Mouse (Mus musculus): ENCODE results near the gene Vnn1. TPM values are rescaled to one million over a fixed set of nuclear protein-coding genes. Genes with fewer than 3 reads are reported as not detected.

The Vnn1 gene
- polyA plus RNA-seq, 1 experiment from 2014 or later, result 0.11 TPM

- Histone ChIP-seq H3K27me3 (replicated peaks; ENCODE audit: control insufficient read depth, insufficient read depth, low read length) (no peaks in the 10 kb centered on the region), H3K4me1 (replicated peaks; ENCODE audit: control insufficient read depth, insufficient read depth, low read length) (no peaks in the 10 kb centered on the region; the same call in 1 of the 2 replicates), H3K4me3 (replicated peaks; ENCODE audit: low read length) (no peak overlapping the region), H3K4me2 (ENCODE audit: low read length) (no peak overlapping the region), H3K9ac (replicated peaks; ENCODE audit: low read depth, low read length) (no peak overlapping the region), H3K36me3 (ENCODE audit: control insufficient read depth, insufficient read depth) (no peaks in the 10 kb centered on the region), H3K9me3 (ENCODE audit: control insufficient read depth, low read length) (no peaks in the 10 kb centered on the region), H3K27ac (ENCODE audit: low read length) (no peak overlapping the region)
- peak; percentile 78 for ATAC-seq
- WGBS, result 13% methylated on average over 3 of the region's 3 CpGs
Measured at GRCm38 (mm10) chr10:23901119-23901518, 6.6 kb downstream of the Vnn1 start.

DNA sequence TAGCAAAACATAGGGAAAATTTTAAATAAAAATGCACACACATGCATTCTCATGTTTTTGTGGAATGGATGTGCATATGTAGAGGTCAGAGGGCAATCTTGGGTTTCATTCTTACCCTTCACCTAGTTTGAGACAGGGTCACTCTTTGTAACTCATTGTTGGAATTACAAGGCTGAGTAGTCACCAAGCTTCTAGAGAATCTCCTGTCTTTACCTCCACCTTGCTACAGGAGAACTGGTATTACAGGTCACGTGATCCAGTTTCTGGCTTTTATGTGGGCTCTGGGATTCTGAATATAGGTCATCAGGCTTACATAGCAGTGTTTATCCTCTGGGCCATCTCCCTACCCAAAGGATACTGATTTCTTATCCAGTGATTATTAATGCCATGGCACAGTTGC lies 11.2 kb downstream of the Vnn1 start:
- no peak overlapping the region for H3K9ac ChIP-seq (replicated peaks; ENCODE audit: low read depth, low read length)
- no peak overlapping the region for H3K27ac ChIP-seq (ENCODE audit: low read length)
- no peaks in the 10 kb centered on the region for H3K27me3 ChIP-seq (replicated peaks; ENCODE audit: control insufficient read depth, insufficient read depth, low read length)
- no peak for ATAC-seq
- 97% methylated on average over 1 of the region's 1 CpGs for WGBS
- no peak overlapping the region for H3K4me3 ChIP-seq (replicated peaks; ENCODE audit: low read length)
- H3K9me3 ChIP-seq (ENCODE audit: control insufficient read depth, low read length), result no peaks in the 10 kb centered on the region
- no peaks in the 10 kb centered on the region; the same call in 1 of the 2 replicates for H3K4me1 ChIP-seq (replicated peaks; ENCODE audit: control insufficient read depth, insufficient read depth, low read length)
- H3K36me3 ChIP-seq (ENCODE audit: control insufficient read depth, insufficient read depth), result no peaks in the 10 kb centered on the region
- no peak overlapping the region for H3K4me2 ChIP-seq (ENCODE audit: low read length)

- no peaks in the 10 kb centered on the region for H3K36me3 ChIP-seq (ENCODE audit: control insufficient read depth, insufficient read depth)
- H3K4me3 ChIP-seq (replicated peaks; ENCODE audit: low read length), result no peak within 1 kb of the TSS
- H3K9me3 ChIP-seq (ENCODE audit: control insufficient read depth, low read length), result no peaks in the 10 kb centered on the region
- H3K4me2 ChIP-seq (ENCODE audit: low read length), result no peak within 1 kb of the TSS
- no peak within 1 kb of the TSS for H3K9ac ChIP-seq (replicated peaks; ENCODE audit: low read depth, low read length)
- WGBS, result 92% methylated on average over 4 of the region's 4 CpGs
- no peak for ATAC-seq
- no peak within 1 kb of the TSS for H3K27ac ChIP-seq (ENCODE audit: low read length)
- no peaks in the 10 kb centered on the region for H3K4me1 ChIP-seq (replicated peaks; ENCODE audit: control insufficient read depth, insufficient read depth, low read length)
- no peaks in the 10 kb centered on the region for H3K27me3 ChIP-seq (replicated peaks; ENCODE audit: control insufficient read depth, insufficient read depth, low read length)
Measured at GRCm38 (mm10) chr10:23920056-23920455, 25.6 kb downstream of the Vnn1 start, which contains the start of gene Taar1. Gene Taar1 (plus strand): TSS chr10:23920356.

- Histone ChIP-seq H3K4me3 (replicated peaks; ENCODE audit: low read length) (no peak overlapping the region), H3K9ac (replicated peaks; ENCODE audit: low read depth, low read length) (no peak overlapping the region), H3K4me2 (ENCODE audit: low read length) (no peak overlapping the region), H3K27ac (ENCODE audit: low read length) (no peak overlapping the region), H3K4me1 (replicated peaks; ENCODE audit: control insufficient read depth, insufficient read depth, low read length) (no peaks in the 10 kb centered on the region), H3K36me3 (ENCODE audit: control insufficient read depth, insufficient read depth) (no peaks in the 10 kb centered on the region), H3K27me3 (replicated peaks; ENCODE audit: control insufficient read depth, insufficient read depth, low read length) (no peaks in the 10 kb centered on the region), H3K9me3 (ENCODE audit: control insufficient read depth, low read length) (no peaks in the 10 kb centered on the region)
- 83% methylated on average over 3 of the region's 3 CpGs for WGBS
- no peak for ATAC-seq
Measured at GRCm38 (mm10) chr10:23922468-23922867, 28.0 kb downstream of the Vnn1 start.

GRCm38 (mm10) chr10:23923941-23924340 lies 29.5 kb downstream of the Vnn1 start:
- Histone ChIP-seq H3K36me3 (ENCODE audit: control insufficient read depth, insufficient read depth) (no peaks in the 10 kb centered on the region), H3K9me3 (ENCODE audit: control insufficient read depth, low read length) (no peaks in the 10 kb centered on the region), H3K27ac (ENCODE audit: low read length) (no peak overlapping the region), H3K9ac (replicated peaks; ENCODE audit: low read depth, low read length) (no peak overlapping the region), H3K27me3 (replicated peaks; ENCODE audit: control insufficient read depth, insufficient read depth, low read length) (no peaks in the 10 kb centered on the region), H3K4me3 (replicated peaks; ENCODE audit: low read length) (no peak overlapping the region), H3K4me2 (ENCODE audit: low read length) (no peak overlapping the region), H3K4me1 (replicated peaks; ENCODE audit: control insufficient read depth, insufficient read depth, low read length) (no peaks in the 10 kb centered on the region)
- no peak for ATAC-seq
- 85% methylated on average over 2 of the region's 2 CpGs for WGBS

DNA sequence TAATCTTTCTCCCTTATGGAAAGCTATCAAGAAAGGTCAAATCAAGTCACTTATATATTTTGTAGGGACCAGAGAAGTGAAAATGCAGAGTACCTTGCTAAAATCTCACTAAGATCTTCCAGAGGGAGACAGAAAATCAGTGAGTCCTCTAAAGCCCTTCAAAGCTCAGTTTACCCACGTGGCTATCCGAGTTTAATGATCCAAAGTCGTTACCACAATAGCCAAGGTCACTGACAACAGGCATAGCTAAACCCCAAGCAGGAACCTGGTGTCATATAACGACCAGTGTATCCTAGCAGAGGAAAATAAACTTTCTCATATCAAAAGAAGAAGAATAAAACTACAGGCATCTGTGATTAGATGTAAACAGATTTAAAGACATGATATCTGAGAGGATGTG lies 43.1 kb downstream of the Vnn1 start:
- WGBS, result 37% methylated on average over 4 of the region's 4 CpGs
- H3K27ac ChIP-seq (ENCODE audit: low read length), result no peak overlapping the region
- no peak for ATAC-seq
- H3K4me1 ChIP-seq (replicated peaks; ENCODE audit: control insufficient read depth, insufficient read depth, low read length), result no peaks in the 10 kb centered on the region
- H3K9ac ChIP-seq (replicated peaks; ENCODE audit: low read depth, low read length), result no peak overlapping the region
- H3K4me2 ChIP-seq (ENCODE audit: low read length), result no peak overlapping the region
- H3K9me3 ChIP-seq (ENCODE audit: control insufficient read depth, low read length), result no peaks in the 10 kb centered on the region
- H3K27me3 ChIP-seq (replicated peaks; ENCODE audit: control insufficient read depth, insufficient read depth, low read length), result no peaks in the 10 kb centered on the region
- H3K36me3 ChIP-seq (ENCODE audit: control insufficient read depth, insufficient read depth), result no peaks in the 10 kb centered on the region
- H3K4me3 ChIP-seq (replicated peaks; ENCODE audit: low read length), result no peak overlapping the region

- 42% methylated on average over 6 of the region's 6 CpGs for WGBS
- Histone ChIP-seq H3K27ac (ENCODE audit: low read length) (no peak within 1 kb of the TSS), H3K4me3 (replicated peaks; ENCODE audit: low read length) (no peak within 1 kb of the TSS), H3K4me2 (ENCODE audit: low read length) (no peak within 1 kb of the TSS), H3K4me1 (replicated peaks; ENCODE audit: control insufficient read depth, insufficient read depth, low read length) (no peaks in the 10 kb centered on the region), H3K9ac (replicated peaks; ENCODE audit: low read depth, low read length) (no peak within 1 kb of the TSS), H3K9me3 (ENCODE audit: control insufficient read depth, low read length) (no peaks in the 10 kb centered on the region), H3K36me3 (ENCODE audit: control insufficient read depth, insufficient read depth) (no peaks in the 10 kb centered on the region), H3K27me3 (replicated peaks; ENCODE audit: control insufficient read depth, insufficient read depth, low read length) (no peaks in the 10 kb centered on the region)
- ATAC-seq, result no peak
Measured at GRCm38 (mm10) chr10:23938312-23938711, 43.8 kb downstream of the Vnn1 start, which contains the start of gene Taar2. Gene Taar2 (plus strand): TSS chr10:23938572.

GRCm38 (mm10) chr10:23942465-23942864 lies 48.0 kb downstream of the Vnn1 start:
- ATAC-seq, result no peak
- WGBS, result 76% methylated on average over 5 of the region's 5 CpGs

GRCm38 (mm10) chr10:23948026-23948425 lies 53.5 kb downstream of the Vnn1 start:
- H3K9me3 ChIP-seq (ENCODE audit: control insufficient read depth, low read length), result no peaks in the 10 kb centered on the region
- H3K4me1 ChIP-seq (replicated peaks; ENCODE audit: control insufficient read depth, insufficient read depth, low read length), result no peaks in the 10 kb centered on the region
- H3K36me3 ChIP-seq (ENCODE audit: control insufficient read depth, insufficient read depth), result no peaks in the 10 kb centered on the region
- H3K27ac ChIP-seq (ENCODE audit: low read length), result no peak overlapping the region
- H3K27me3 ChIP-seq (replicated peaks; ENCODE audit: control insufficient read depth, insufficient read depth, low read length), result no peaks in the 10 kb centered on the region
- 51% methylated on average over 7 of the region's 7 CpGs for WGBS
- H3K4me2 ChIP-seq (ENCODE audit: low read length), result no peak overlapping the region
- ATAC-seq, result no peak
- H3K9ac ChIP-seq (replicated peaks; ENCODE audit: low read depth, low read length), result no peak overlapping the region
- H3K4me3 ChIP-seq (replicated peaks; ENCODE audit: low read length), result no peak overlapping the region

More at GRCm38 (mm10) chr10:23942465-23942864, 48.0 kb downstream of the Vnn1 start:
- no peak overlapping the region for H3K4me3 ChIP-seq (replicated peaks; ENCODE audit: low read length)
- H3K27ac ChIP-seq (ENCODE audit: low read length), result no peak overlapping the region
- H3K36me3 ChIP-seq (ENCODE audit: control insufficient read depth, insufficient read depth), result no peaks in the 10 kb centered on the region
- H3K4me1 ChIP-seq (replicated peaks; ENCODE audit: control insufficient read depth, insufficient read depth, low read length), result no peaks in the 10 kb centered on the region
- no peaks in the 10 kb centered on the region for H3K27me3 ChIP-seq (replicated peaks; ENCODE audit: control insufficient read depth, insufficient read depth, low read length)
- H3K9me3 ChIP-seq (ENCODE audit: control insufficient read depth, low read length), result no peaks in the 10 kb centered on the region
- H3K4me2 ChIP-seq (ENCODE audit: low read length), result no peak overlapping the region
- H3K9ac ChIP-seq (replicated peaks; ENCODE audit: low read depth, low read length), result no peak overlapping the region

GRCm38 (mm10) chr10:23949508-23950005 lies 55.1 kb downstream of the Vnn1 start, which contains the start of gene Taar3:
Gene Taar3 (plus strand): TSS chr10:23949558.
- no peaks in the 10 kb centered on the region for H3K9me3 ChIP-seq (ENCODE audit: control insufficient read depth, low read length)
- H3K4me1 ChIP-seq (replicated peaks; ENCODE audit: control insufficient read depth, insufficient read depth, low read length), result no peaks in the 10 kb centered on the region
- no peak within 1 kb of the TSS for H3K4me3 ChIP-seq (replicated peaks; ENCODE audit: low read length)
- no peak within 1 kb of the TSS for H3K9ac ChIP-seq (replicated peaks; ENCODE audit: low read depth, low read length)
- no peaks in the 10 kb centered on the region for H3K27me3 ChIP-seq (replicated peaks; ENCODE audit: control insufficient read depth, insufficient read depth, low read length)
- H3K4me2 ChIP-seq (ENCODE audit: low read length), result no peak within 1 kb of the TSS
- 87% methylated on average over 16 of the region's 16 CpGs for WGBS
- 0 out of 2 replicates have a peak, but pooled peaks have one; percentile 20 for ATAC-seq
- no peak within 1 kb of the TSS for H3K27ac ChIP-seq (ENCODE audit: low read length)
- H3K36me3 ChIP-seq (ENCODE audit: control insufficient read depth, insufficient read depth), result no peaks in the 10 kb centered on the region

Data from forebrain, embryonic 16.5 days (tissue).